In genomic region chr4:117550140-117550851, GRCm38 (mm10) we compare ENCODE assay signal across 8 mouse cellular contexts. TPM values are rescaled to one million over a fixed set of nuclear protein-coding genes. Genes with fewer than 3 reads are reported as not detected.
A peak's percentile ranks its signal among the peaks of the same experiment; 100 is the strongest.
DNase-seq lines count a peak whose midpoint lies in the region; ATAC-seq and TF ChIP-seq lines count a peak whose summit lies in the region.

Eri3 (plus strand) TSS chr4:117550365.

- WGBS in forebrain, embryonic 10.5 days, result under 1% methylated on average over 51 of the region's 53 CpGs
- under 1% methylated on average over 53 of the region's 53 CpGs for WGBS in heart, embryonic 15.5 days
- WGBS in liver, embryonic 14.5 days (ENCODE audit: insufficient replicate concordance), result under 1% methylated on average over 51 of the region's 53 CpGs
- under 1% methylated on average over 53 of the region's 53 CpGs for WGBS in neural tube, embryonic 11.5 days
- WGBS in stomach, postnatal 0 days, result under 1% methylated on average over 47 of the region's 53 CpGs

- H3K4me1 ChIP-seq in forebrain, embryonic 10.5 days, result peaks cover 22% of the 10 kb centered on the region
- H3K4me1 ChIP-seq in heart, embryonic 15.5 days (replicated peaks), result peaks cover 18% of the 10 kb centered on the region
- H3K4me1 ChIP-seq in liver, embryonic 14.5 days (replicated peaks; ENCODE audit: control insufficient read depth in 2 of 2, insufficient read depth in 2 of 2, low read length in 1 of 2), result peaks cover 0 to 19% of the 10 kb centered on the region in 2 experiments
- peaks cover 6% of the 10 kb centered on the region; the same call in 1 of the 2 replicates for H3K4me1 ChIP-seq in neural tube, embryonic 11.5 days (ENCODE audit: control insufficient read depth, insufficient read depth, low read length)
- peaks cover 6% of the 10 kb centered on the region; the same call in 1 of the 2 replicates for H3K4me1 ChIP-seq in stomach, postnatal 0 days (replicated peaks; ENCODE audit: control insufficient read depth, insufficient read depth)

- TF ChIP-seq CTCF in liver, embryonic 14.5 days (IDR thresholded peaks at IDR 0.05; ENCODE audit: low read depth), result no peak
- no peak for TF ChIP-seq CTCF in stomach, postnatal 0 days (IDR thresholded peaks at IDR 0.05; ENCODE audit: low read depth)

- peak; percentile 100 for ATAC-seq in heart, embryonic 15.5 days (replicated peaks; ENCODE audit: insufficient number of reproducible peaks, insufficient read depth, low FRiP score, low read depth)
- peak; percentile 100 for ATAC-seq in liver, embryonic 14.5 days (ENCODE audit: insufficient read depth)
- peak; percentile 99 for ATAC-seq in neural tube, embryonic 11.5 days (ENCODE audit: insufficient read depth, low FRiP score, low TSS enrichment)
- peak; percentile 99 for ATAC-seq in stomach, postnatal 0 days (ENCODE audit: low FRiP score, low TSS enrichment)

- TF ChIP-seq EP300 in liver, embryonic 14.5 days (IDR thresholded peaks at IDR 0.05; ENCODE audit: low read depth), result no peak
- no peak for TF ChIP-seq EP300 in stomach, postnatal 0 days (optimal IDR thresholded peaks at IDR 0.05)

- H3K27me3 ChIP-seq in forebrain, embryonic 10.5 days (ENCODE audit: poor library complexity, severe bottlenecking), result no peaks in the 10 kb centered on the region
- no peaks in the 10 kb centered on the region for H3K27me3 ChIP-seq in heart, embryonic 15.5 days
- H3K27me3 ChIP-seq in liver, embryonic 14.5 days (ENCODE audit: control insufficient read depth, insufficient read depth, low read length), result no peaks in the 10 kb centered on the region
- H3K27me3 ChIP-seq in neural tube, embryonic 11.5 days (ENCODE audit: control insufficient read depth, insufficient read depth, low read length), result no peaks in the 10 kb centered on the region
- H3K27me3 ChIP-seq in stomach, postnatal 0 days (ENCODE audit: control insufficient read depth, insufficient read depth, low read length), result no peaks in the 10 kb centered on the region

- H3K36me3 ChIP-seq in forebrain, embryonic 10.5 days (replicated peaks), result 0 out of 2 replicates have a peak, but pooled peaks cover 6% of the 10 kb centered on the region
- H3K36me3 ChIP-seq in heart, embryonic 15.5 days, result no peaks in the 10 kb centered on the region
- H3K36me3 ChIP-seq in liver, embryonic 14.5 days (replicated peaks; ENCODE audit: control insufficient read depth, insufficient read depth, low read depth), result no peaks in the 10 kb centered on the region
- H3K36me3 ChIP-seq in neural tube, embryonic 11.5 days (ENCODE audit: control insufficient read depth, insufficient read depth, low read length), result no peaks in the 10 kb centered on the region
- no peaks in the 10 kb centered on the region for H3K36me3 ChIP-seq in stomach, postnatal 0 days (ENCODE audit: control insufficient read depth, insufficient read depth, low read length)

- H3K27ac ChIP-seq in forebrain, embryonic 10.5 days, result peak within 1 kb of the TSS; percentile 96
- H3K27ac ChIP-seq in heart, embryonic 15.5 days, result peak within 1 kb of the TSS; percentile 78
- H3K27ac ChIP-seq in liver, embryonic 14.5 days, result no peak within 1 kb of the TSS; the same call in 1 of the 2 replicates
- H3K27ac ChIP-seq in neural tube, embryonic 11.5 days (ENCODE audit: low read depth, low read length), result peak within 1 kb of the TSS; percentile 69
- H3K27ac ChIP-seq in stomach, postnatal 0 days (replicated peaks), result peak within 1 kb of the TSS; percentile 83

- H3K4me3 ChIP-seq in forebrain, embryonic 10.5 days, result peak within 1 kb of the TSS; percentile 94
- H3K4me3 ChIP-seq in heart, embryonic 15.5 days, result peak within 1 kb of the TSS; percentile 95
- H3K4me3 ChIP-seq in liver, embryonic 14.5 days (ENCODE audit: insufficient read depth in 1 of 2, low read depth in 2 of 2, low read length in 2 of 2), result peak within 1 kb of the TSS; percentile 57 to 79
- H3K4me3 ChIP-seq in neural tube, embryonic 11.5 days (ENCODE audit: low read depth, low read length), result peak within 1 kb of the TSS; percentile 89
- peak within 1 kb of the TSS; percentile 95 for H3K4me3 ChIP-seq in stomach, postnatal 0 days (ENCODE audit: low read depth, low read length)

- peak within 1 kb of the TSS; percentile 92 for H3K9ac ChIP-seq in heart, embryonic 15.5 days
- peak within 1 kb of the TSS; percentile 67 for H3K9ac ChIP-seq in liver, embryonic 14.5 days (replicated peaks)
- H3K9ac ChIP-seq in neural tube, embryonic 11.5 days (ENCODE audit: low read length), result peak within 1 kb of the TSS; percentile 78
- H3K9ac ChIP-seq in stomach, postnatal 0 days (ENCODE audit: low read length), result peak within 1 kb of the TSS; percentile 92

- DNase-seq in CD8-positive naive resting alpha-beta T cell, adult 2 months (ENCODE audit: low read depth in 2 of 2, low spot score in 2 of 2), result peak; percentile 93 to 94
- DNase-seq in c-Kit-positive CD71-negative TER-119-negative erythroid progenitor cells, embryonic 14.5 days (ENCODE audit: low read depth), result peak; percentile 94
- peak; percentile 97 for DNase-seq in forebrain, embryonic 10.5 days (ENCODE audit: extremely low spot score, low spot score)
- peak; percentile 98 to 99 for DNase-seq in kidney, postnatal 25 days
- DNase-seq in liver, embryonic 14.5 days (ENCODE audit: low read depth in 3 of 3, low spot score in 3 of 3), result peak; percentile 93 to 97 (median 95)
- DNase-seq in neural tube, embryonic 11.5 days (ENCODE audit: low spot score), result peak; percentile 98
- DNase-seq in stomach, postnatal 0 days (ENCODE audit: low spot score), result peak; percentile 98

- no peaks in the 10 kb centered on the region for H3K9me3 ChIP-seq in forebrain, embryonic 10.5 days
- no peaks in the 10 kb centered on the region for H3K9me3 ChIP-seq in heart, embryonic 15.5 days (replicated peaks)
- H3K9me3 ChIP-seq in liver, embryonic 14.5 days (ENCODE audit: control insufficient read depth, low read length), result no peaks in the 10 kb centered on the region
- no peaks in the 10 kb centered on the region for H3K9me3 ChIP-seq in neural tube, embryonic 11.5 days (ENCODE audit: control insufficient read depth, low read length)
- H3K9me3 ChIP-seq in stomach, postnatal 0 days (ENCODE audit: control insufficient read depth, low read length), result no peaks in the 10 kb centered on the region

- peak within 1 kb of the TSS; percentile 90 for H3K4me2 ChIP-seq in heart, embryonic 15.5 days
- H3K4me2 ChIP-seq in liver, embryonic 14.5 days (ENCODE audit: low read depth), result peak within 1 kb of the TSS; percentile 93
- H3K4me2 ChIP-seq in neural tube, embryonic 11.5 days (ENCODE audit: low read depth), result peak within 1 kb of the TSS; percentile 79
- H3K4me2 ChIP-seq in stomach, postnatal 0 days (replicated peaks; ENCODE audit: low read depth), result peak within 1 kb of the TSS; percentile 97

RNA-seq across cellular contexts. Expression of gene Eri3, which starts in this region (rescaled TPM):
- 116 and 120 TPM in 2 replicates for polyA plus RNA-seq in forebrain, embryonic 10.5 days (2016; fragmentation: Nextera tagmentation; extraction: Ambion mirVana)
- polyA plus RNA-seq in heart, embryonic 15.5 days (2015; fragmentation: Nextera tagmentation; extraction: Ambion mirVana), result 104 and 115 TPM in 2 replicates
- polyA plus RNA-seq in liver, embryonic 14.5 days (2012; rRNA removed), result 20.1 and 21.2 TPM in 2 replicates
- 29.4 and 29.8 TPM in 2 replicates for polyA plus RNA-seq in liver, embryonic 14.5 days (2014; fragmentation: Nextera tagmentation; extraction: Ambion mirVana)
- 130 and 135 TPM in 2 replicates for polyA plus RNA-seq in neural tube, embryonic 11.5 days (2014; fragmentation: Nextera tagmentation; extraction: Ambion mirVana)
- 77.5 and 79.4 TPM in 2 replicates for polyA plus RNA-seq in stomach, postnatal 0 days (2015; fragmentation: Nextera tagmentation; extraction: Ambion mirVana)
